Mouse (Mus musculus) lung, postnatal 0 days (tissue): ENCODE measurements around the gene Ints4.

Source experiments
- CTCF ChIP-seq: IDR thresholded peaks from 2 replicates; pipeline ENCODE4 v1.5.1; 2016; ENCODE audit warnings: antibody characterized with exemption, mild to moderate bottlenecking
- EP300 ChIP-seq: IDR thresholded peaks from 2 replicates; pipeline ENCODE4 v1.6.1; 2016; ENCODE audit warnings: antibody characterized with exemption, mild to moderate bottlenecking, control low read depth

DNA sequence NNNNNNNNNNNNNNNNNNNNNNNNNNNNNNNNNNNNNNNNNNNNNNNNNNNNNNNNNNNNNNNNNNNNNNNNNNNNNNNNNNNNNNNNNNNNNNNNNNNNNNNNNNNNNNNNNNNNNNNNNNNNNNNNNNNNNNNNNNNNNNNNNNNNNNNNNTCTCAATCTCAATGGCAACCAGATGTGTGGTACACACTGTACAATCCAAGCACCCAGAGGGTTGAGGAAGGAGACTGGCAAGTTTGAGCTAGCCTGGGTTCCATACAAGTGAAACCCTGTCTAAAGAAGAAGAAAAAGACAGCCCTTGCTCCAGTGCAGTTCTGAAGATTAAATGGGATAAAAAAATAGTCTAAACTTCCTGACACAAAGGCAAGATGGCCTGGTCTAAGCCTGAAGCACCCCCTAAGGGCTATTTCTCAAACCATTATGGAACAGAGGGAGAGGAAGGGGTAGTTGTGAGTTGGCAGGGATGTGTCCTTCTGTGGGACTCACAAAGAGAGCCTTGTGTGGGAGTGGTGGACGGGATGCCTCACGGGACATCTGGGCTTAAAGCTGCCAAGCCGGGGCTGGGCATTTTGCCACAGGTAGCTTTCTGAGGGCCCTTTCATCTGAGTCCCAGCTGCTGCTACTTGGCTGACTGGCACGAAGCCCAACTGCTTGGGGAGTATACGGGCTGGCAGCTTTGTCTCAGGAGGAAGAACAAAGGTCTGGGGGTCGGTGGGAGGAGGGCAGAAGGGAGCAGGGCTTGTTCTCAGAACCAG, 34.4 kb upstream of the Ints4 start:
- TF ChIP-seq CTCF: no peak
- no peak for TF ChIP-seq EP300
